8 mouse cellular contexts compared by ENCODE assay signal in genomic region chrX:51065773-51066172, GRCm38 (mm10). TPM values are rescaled to one million over a fixed set of nuclear protein-coding genes. Genes with fewer than 3 reads are reported as not detected.
DNase-seq lines count a peak whose midpoint lies in the region; ATAC-seq lines count a peak whose summit lies in the region.

No protein-coding gene starts in this region.

- no peak for ATAC-seq in liver, embryonic 13.5 days (ENCODE audit: low read depth)
- ATAC-seq in neutrophil, adult 5-6 weeks (ENCODE audit: extremely low read depth, insufficient number of reproducible peaks, low FRiP score, poor library complexity, severe bottlenecking): peak; percentile 71; the same call in 1 of the 2 replicates

- H3K9ac ChIP-seq in liver, embryonic 13.5 days: no peak overlapping the region

- DNase-seq in CD4-positive helper T cell, adult 2 months (ENCODE audit: low read depth, low spot score): peak; percentile 36
- peak; percentile 33 for DNase-seq in R1 (ENCODE audit: low read depth, low spot score)
- DNase-seq in cerebellum, postnatal 25 days: peak; percentile 54 to 71
- DNase-seq in gastrocnemius, postnatal 25 days: peak; percentile 13
- DNase-seq in kidney, postnatal 10 days: peak; percentile 69
- DNase-seq in liver, embryonic 13.5 days: peak; percentile 5
- DNase-seq in thymus, postnatal 0 days (ENCODE audit: low spot score): peak; percentile 51

- no peaks in the 10 kb centered on the region for H3K36me3 ChIP-seq in liver, embryonic 13.5 days

- no peaks in the 10 kb centered on the region for H3K4me1 ChIP-seq in liver, embryonic 13.5 days (replicated peaks)

- H3K27me3 ChIP-seq in liver, embryonic 13.5 days: no peaks in the 10 kb centered on the region

- H3K9me3 ChIP-seq in liver, embryonic 13.5 days (replicated peaks): no peaks in the 10 kb centered on the region

- no peak overlapping the region for H3K4me3 ChIP-seq in liver, embryonic 13.5 days (replicated peaks)

- WGBS in liver, embryonic 13.5 days (ENCODE audit: insufficient replicate concordance): 7% methylated on average over 6 of the region's 6 CpGs

- H3K4me2 ChIP-seq in liver, embryonic 13.5 days: no peak overlapping the region

- no peak overlapping the region for H3K27ac ChIP-seq in liver, embryonic 13.5 days

RNA-seq across cellular contexts. Expression of gene Rap2c, which starts 48.0 kb away (rescaled TPM):
- 10 to 100 TPM; 21.0 to 22.0 TPM for total RNA-seq in gastrocnemius, postnatal 25 days (2021)
- 9.2 and 11.8 TPM in 2 replicates for polyA plus RNA-seq in liver, embryonic 13.5 days (2015; fragmentation: Nextera tagmentation; extraction: Ambion mirVana)
- 64.1 and 69.2 TPM in 2 replicates for total RNA-seq in neutrophil, adult 5-6 weeks (2017)
- 38.3 and 40.4 TPM in 2 replicates for polyA plus RNA-seq in thymus, postnatal 0 days (2015; fragmentation: Nextera tagmentation; extraction: Ambion mirVana)

Comparison
In these comparisons a context has a peak if more than half of its experiments do, and no peak if none do; other contexts are left out.
1. DNase-seq: peak in every context shown above with its lines; median percentile 69 in kidney, postnatal 10 days; 62 in cerebellum, postnatal 25 days; 51 in thymus, postnatal 0 days; 36 in CD4-positive helper T cell, adult 2 months; 33 in R1; 13 in gastrocnemius, postnatal 25 days; 5 in liver, embryonic 13.5 days.